Mouse (Mus musculus) ovary, postnatal 14 days (tissue): ENCODE data around the gene Rbm3.

Experiments used
- DNase-seq: peaks from one replicate; pipeline ENCODE4 v3.0.0; 2022; ENCODE audit warnings: low spot score

Rbm3 gene

GRCm38 (mm10) chrX:8145153-8145991 lies at the start of gene Rbm3:
TSS of gene Rbm3 (minus strand) at chrX:8145880.
- peak; percentile 66 for DNase-seq

- DNase-seq: no peak
Observed at GRCm38 (mm10) chrX:8193419-8193723, 47.7 kb upstream of the Rbm3 start, which contains the start of gene Ebp. TSS of gene Ebp (minus strand) at chrX:8193512.

- DNase-seq: peak; percentile 50
Observed at GRCm38 (mm10) chrX:8192640-8193418, 47.1 kb upstream of the Rbm3 start.

DNA sequence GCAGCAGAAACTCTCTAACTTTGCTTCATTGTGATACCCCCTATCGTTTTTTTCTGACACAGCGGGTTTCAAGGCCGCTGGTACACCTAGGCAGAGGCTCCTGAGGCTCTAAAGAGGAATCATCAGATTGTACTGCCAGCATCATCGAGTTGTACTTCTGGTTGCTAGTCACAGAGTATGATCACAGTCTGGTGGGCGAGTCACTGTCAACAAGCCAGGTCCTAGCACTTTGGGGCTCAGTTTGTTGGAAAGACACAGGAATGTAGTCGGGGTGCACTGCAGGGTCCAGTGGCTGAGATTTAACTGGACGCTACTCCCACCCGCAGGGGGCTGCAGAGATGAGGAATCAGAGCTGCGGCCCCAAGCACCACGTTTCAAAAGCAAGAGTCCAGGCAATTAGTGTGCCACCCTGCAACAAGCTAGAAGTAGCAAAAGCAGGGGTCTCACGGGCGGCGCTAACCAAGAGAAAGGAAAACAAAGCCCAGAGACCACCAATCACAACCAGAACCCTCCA lies 46.5 kb upstream of the Rbm3 start:
- no peak for DNase-seq

- no peak for DNase-seq
Observed at GRCm38 (mm10) chrX:8182871-8183540, 37.3 kb upstream of the Rbm3 start.

- DNase-seq: no peak
Observed at GRCm38 (mm10) chrX:8179646-8180045, 34.0 kb upstream of the Rbm3 start.

DNA sequence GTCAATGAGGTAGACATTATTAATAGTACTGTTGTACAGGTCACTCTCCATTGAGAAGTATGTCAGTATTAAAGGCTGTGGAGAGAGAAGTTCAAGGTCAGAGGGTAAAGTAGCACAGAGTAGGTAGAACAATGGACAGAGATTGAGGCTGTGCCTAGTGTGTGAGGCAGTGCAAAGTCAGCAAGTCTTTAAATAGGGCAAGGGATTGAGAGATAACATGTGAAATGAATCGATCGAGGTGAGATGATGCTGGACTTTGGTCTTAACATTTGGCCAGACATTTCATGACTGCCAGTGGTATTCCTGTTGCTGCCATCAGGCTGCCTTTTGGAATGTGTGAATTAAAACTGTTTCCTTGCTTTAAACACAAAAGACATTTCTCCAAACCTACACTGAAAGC lies 33.2 kb upstream of the Rbm3 start:
- no peak for DNase-seq

- peak; percentile 63 for DNase-seq
Observed at GRCm38 (mm10) chrX:8175504-8176385, 30.1 kb upstream of the Rbm3 start, which contains the start of gene Tbc1d25. TSS of gene Tbc1d25 (minus strand) at chrX:8176181.

DNA sequence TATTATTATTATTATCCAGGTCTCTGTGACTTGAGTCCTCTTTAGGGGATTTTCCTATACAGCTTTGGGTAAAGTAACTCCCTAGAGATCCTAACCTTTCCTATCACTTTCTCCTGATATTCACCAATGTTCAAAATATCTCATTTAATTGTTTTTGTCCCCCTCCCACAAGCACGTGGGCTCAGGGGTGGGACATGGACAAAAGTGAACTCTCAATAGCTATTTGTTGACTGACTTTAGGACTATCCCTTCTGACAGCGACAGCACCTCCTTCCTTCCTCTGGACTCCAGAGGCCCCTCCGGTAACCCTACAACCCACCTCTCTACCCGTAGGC lies 29.5 kb upstream of the Rbm3 start:
- no peak for DNase-seq

- DNase-seq: no peak
Observed at GRCm38 (mm10) chrX:8167716-8168647, 22.3 kb upstream of the Rbm3 start.

DNA sequence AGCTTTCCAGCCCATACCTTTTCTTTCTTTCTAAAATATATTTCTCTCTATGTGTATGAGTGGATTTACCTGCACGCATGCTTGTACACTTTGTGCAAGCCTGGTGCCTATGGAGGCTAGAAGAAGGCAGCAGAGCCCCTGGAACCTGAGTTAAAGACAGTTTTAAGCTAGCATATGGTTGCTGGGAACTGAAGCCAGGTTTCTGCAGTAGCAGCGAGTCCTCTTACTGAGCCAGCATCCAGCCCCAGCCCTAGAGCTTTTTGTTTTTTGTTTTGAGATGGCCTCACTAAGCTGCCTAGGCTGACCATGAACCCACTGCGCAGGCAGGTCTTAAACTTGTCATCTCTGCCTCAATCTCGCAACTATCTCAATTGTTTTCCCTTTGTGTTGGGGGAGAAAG lies 18.8 kb upstream of the Rbm3 start:
- DNase-seq: no peak

DNA sequence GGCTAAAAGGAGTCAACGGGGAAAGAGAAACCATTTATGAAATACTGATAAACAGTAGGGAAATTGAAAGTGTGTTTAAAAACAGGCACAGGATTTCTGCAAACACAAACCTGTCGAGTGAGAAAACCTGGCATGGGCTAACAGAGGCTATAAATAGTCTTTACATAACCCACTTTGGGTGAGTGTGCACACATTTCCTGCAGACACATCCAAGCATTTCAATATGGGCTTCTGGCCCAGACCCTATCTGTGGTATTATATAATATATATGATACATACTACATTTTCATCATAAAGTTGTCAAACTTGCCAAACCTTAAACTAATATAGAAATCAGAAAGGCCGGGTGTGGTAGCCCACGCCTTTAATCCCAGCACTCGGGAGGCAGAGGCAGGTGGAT lies 17.4 kb upstream of the Rbm3 start:
- DNase-seq: no peak

DNA sequence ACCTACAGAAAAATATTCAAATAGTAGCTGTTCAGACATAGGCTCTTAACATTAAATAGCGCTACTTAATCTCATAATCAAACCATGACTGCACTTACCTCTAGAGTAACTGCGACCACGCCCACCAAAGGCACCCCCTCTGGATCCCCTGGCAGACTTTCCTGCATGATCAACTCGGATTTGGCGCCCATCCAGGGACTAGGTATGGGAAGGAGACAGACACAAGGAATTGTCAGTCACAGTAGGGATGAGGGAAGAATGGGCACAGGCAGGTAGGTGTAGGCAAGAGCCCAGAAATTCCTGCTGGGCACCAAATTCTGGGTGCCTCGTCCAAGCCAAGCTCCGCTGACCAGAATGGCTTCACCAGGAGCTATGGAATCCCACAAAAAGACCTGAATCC lies 1.9 kb downstream of the Rbm3 start:
- DNase-seq: no peak

- DNase-seq: no peak
Observed at GRCm38 (mm10) chrX:8142948-8143347, 2.7 kb downstream of the Rbm3 start.

GRCm38 (mm10) chrX:8141058-8141457 lies 4.6 kb downstream of the Rbm3 start:
- no peak for DNase-seq

DNA sequence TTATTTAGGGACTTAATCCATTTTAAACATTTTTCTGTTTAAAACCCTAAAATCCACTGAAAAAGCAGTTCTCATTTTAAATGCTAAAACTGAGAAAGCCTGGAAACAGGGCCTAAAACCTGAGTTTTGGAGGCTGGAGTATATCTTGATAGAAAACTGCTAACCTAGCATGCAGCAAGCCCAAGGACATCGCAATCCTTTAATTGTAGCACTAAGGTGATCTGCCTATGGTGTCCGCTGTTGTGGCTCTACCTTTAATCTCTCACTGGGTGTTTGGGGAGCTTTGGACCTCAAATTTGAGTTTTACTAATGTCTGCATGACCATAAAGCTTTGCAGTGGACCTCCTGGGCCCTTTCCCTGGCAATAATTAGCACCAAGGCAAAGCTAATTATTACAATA lies 5.2 kb downstream of the Rbm3 start:
- DNase-seq: no peak

GRCm38 (mm10) chrX:8139480-8139879 lies 6.2 kb downstream of the Rbm3 start:
- no peak for DNase-seq

DNA sequence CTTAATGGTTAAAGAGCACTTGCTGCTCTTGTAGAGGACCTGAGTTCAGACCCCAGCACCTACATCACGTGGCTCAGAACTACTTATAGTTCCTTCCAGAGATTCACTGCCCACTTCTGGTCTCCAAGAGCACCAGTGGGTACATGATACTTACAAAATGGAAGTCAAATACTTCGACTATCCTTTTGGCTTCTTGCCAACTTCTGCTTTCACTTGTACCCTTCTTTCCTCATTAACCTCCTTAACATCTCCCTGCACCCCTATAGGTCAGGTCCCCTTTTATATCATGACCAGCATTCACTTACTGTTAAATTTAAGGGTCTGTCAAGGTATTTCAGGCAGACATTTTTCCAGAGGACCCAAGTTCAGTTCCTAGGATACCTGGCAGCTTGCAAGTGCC lies 9.8 kb downstream of the Rbm3 start:
- DNase-seq: no peak

DNA sequence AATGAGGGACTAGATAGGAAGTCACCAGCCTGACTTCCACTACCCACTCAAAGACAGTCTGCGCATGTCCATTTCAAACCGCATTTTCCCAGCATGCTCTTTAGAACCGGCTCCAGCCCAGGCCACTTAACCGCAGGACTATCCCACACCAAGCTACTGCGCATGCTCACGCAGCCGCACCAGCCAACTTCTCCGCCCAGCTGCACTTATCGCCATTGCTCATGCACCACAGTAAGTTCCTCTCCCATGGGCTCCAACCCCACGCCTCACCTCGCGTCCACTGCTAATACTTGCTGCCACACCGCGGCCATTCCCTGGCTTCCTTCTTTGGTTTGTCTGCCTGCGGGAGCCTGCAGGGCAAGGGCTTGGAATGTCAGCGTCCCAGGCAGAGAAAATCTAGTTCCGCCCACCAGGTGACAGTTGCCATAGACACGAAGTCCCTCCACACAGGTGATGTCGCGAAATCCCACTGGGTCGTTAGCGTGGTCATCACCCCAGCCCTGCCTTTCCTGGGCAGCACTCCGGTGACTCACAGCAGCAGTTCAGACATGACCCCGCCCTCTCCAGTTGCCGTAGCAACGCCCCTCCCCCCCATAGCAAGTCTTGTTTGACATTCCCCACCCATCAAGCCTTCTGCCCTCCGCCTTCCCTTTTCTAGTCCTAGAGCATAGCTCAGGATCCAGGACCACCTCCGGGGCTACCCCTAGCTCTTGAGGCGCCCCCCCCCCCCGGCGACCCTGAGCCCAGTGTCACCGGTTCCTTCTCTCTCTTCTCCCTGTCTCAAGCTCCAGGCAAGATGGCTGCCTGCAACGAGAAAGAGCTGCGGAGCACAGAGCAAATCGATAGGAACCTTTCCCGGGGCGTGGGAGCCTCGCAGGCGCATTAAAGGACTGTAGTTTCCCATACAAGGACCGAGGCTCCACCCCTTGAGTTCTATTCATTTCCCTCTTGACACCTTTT lies 13.4 kb downstream of the Rbm3 start, which contains the start of gene Wdr13:
TSS of gene Wdr13 (minus strand) at position 876 of the 960 bp plus-strand sequence.
- peak; percentile 65 for DNase-seq
